Mouse (Mus musculus) heart, embryonic 10.5 days (tissue): Measurements from ENCODE around the gene Tmcc1. TPM values are rescaled to one million over a fixed set of nuclear protein-coding genes. Genes with fewer than 3 reads are reported as not detected.
"Not testable (repeated sequence)": the region's sequence is repeated elsewhere in the genome, so short reads cannot be mapped to it uniquely, and the experiment has no call there.

Source experiments
- DNase-seq: peaks from one replicate; pipeline ENCODE4 v3.0.0-alpha.2; 2017; ENCODE audit warnings: low spot score
- H3K27ac ChIP-seq: fragments of 300-500 bp; sonication (generic); 2 replicates; pipeline ENCODE4 v1.5.1; 2016; ENCODE audit warnings: mild to moderate bottlenecking
- H3K27me3 ChIP-seq: fragments of 300-500 bp; sonication (generic); 2 replicates; pipeline ENCODE4 v1.6.1; 2016; ENCODE audit warnings: mild to moderate bottlenecking; ENCODE audit not compliant: poor library complexity, insufficient read depth, severe bottlenecking
- H3K36me3 ChIP-seq: fragments of 300-500 bp; sonication (generic); 2 replicates; pipeline ENCODE4 v1.6.1; 2016; ENCODE audit warnings: mild to moderate bottlenecking, moderate library complexity
- H3K4me1 ChIP-seq: fragments of 300-500 bp; sonication (generic); 2 replicates; pipeline ENCODE4 v1.6.1; 2016; ENCODE audit warnings: mild to moderate bottlenecking
- H3K4me3 ChIP-seq: fragments of 300-500 bp; sonication (generic); 2 replicates; pipeline ENCODE4 v1.5.1; 2016; ENCODE audit warnings: mild to moderate bottlenecking, moderate library complexity
- H3K9me3 ChIP-seq: fragments of 300-500 bp; sonication (generic); 2 replicates; pipeline ENCODE4 v1.6.1; 2016; ENCODE audit warnings: mild to moderate bottlenecking, moderate library complexity
- WGBS: fragments of 180-500 bp; shearing (Covaris S2); methylation state at CpG from one replicate; pipeline ENCODE4 v1.1.7; 2016; 5-methylcytosine and 5-hydroxymethylcytosine counted together
- polyA plus RNA-seq: library from polyadenylated mRNA; unstranded; fragments of >200 nt; fragmentation: Nextera tagmentation; extraction: Ambion mirVana; gene quantifications from 2 replicates; pipeline ENCODE4 v1.2.1, GENCODE M21; 2016

Tmcc1 gene
- polyA plus RNA-seq, 1 experiment from 2014 or later: 11.9 TPM

DNA sequence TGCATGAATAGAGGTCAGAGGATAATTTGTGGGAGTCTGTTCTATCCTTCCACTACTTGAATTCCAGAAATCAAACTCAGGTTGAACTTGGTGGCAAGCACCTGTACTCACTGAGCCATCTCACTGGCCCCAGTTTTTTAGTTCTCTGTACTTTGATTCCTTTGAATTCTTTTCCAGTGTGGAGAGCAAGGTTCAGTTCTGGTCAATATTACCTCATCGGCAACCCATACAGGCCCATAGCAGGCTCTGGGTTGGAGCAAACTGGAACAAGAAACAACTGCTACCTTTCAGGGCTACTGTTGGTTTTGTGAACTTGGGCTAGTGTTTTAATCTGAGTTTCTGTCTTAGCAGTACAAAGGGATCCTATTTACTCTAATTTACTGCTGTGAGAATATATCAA, 107.2 kb downstream of the Tmcc1 start:
- Histone ChIP-seq H3K4me1 (peaks cover 15% of the 10 kb centered on the region), H3K36me3 (no peaks in the 10 kb centered on the region), H3K27me3 (no peaks in the 10 kb centered on the region), H3K27ac (no peak overlapping the region), H3K4me3 (no peak overlapping the region), H3K9me3 (no peaks in the 10 kb centered on the region)
- WGBS: 98% methylated on average over 1 of the region's 1 CpGs
- no peak for DNase-seq

DNA sequence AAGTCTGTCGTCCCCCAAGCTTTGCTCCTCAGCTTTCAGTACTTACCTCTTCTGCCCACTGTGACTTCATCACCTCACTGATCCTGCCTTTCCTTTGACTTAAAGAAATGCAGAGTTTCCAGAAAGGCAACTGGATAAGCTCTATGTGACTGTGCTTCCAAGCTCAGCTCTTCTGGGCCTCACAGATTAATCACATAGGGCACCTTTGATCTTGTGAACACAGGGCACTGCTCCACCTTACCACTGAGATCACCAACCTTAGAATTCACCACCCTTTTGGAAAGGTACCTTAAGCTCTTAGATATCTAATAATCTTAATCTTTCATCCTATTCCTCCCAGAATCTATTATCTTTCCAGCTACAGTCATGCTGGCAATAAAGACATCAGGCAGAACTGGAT, 111.0 kb downstream of the Tmcc1 start:
- H3K9me3 ChIP-seq: no peaks in the 10 kb centered on the region
- no peak overlapping the region for H3K4me3 ChIP-seq
- no peak overlapping the region for H3K27ac ChIP-seq
- no peaks in the 10 kb centered on the region for H3K27me3 ChIP-seq
- no peaks in the 10 kb centered on the region for H3K36me3 ChIP-seq
- WGBS: 47% methylated on average over 1 of the region's 1 CpGs
- DNase-seq: no peak
- H3K4me1 ChIP-seq: peaks cover 29% of the 10 kb centered on the region

- peaks cover 29% of the 10 kb centered on the region for H3K4me1 ChIP-seq
- no peaks in the 10 kb centered on the region for H3K36me3 ChIP-seq
- DNase-seq: no peak
- no peak overlapping the region for H3K4me3 ChIP-seq
- H3K9me3 ChIP-seq: no peaks in the 10 kb centered on the region
- no peaks in the 10 kb centered on the region for H3K27me3 ChIP-seq
- 57% methylated on average over 2 of the region's 2 CpGs for WGBS
- H3K27ac ChIP-seq: no peak overlapping the region
Measured at GRCm38 (mm10) chr6:116081375-116081774, 111.9 kb downstream of the Tmcc1 start.

- H3K27me3 ChIP-seq: no peaks in the 10 kb centered on the region
- peaks cover 29% of the 10 kb centered on the region for H3K4me1 ChIP-seq
- H3K27ac ChIP-seq: no peak overlapping the region
- no peaks in the 10 kb centered on the region for H3K9me3 ChIP-seq
- no peaks in the 10 kb centered on the region for H3K36me3 ChIP-seq
- no peak for DNase-seq
- 80% methylated on average over 5 of the region's 5 CpGs for WGBS
- no peak overlapping the region for H3K4me3 ChIP-seq
Measured at GRCm38 (mm10) chr6:116080756-116081155, 112.5 kb downstream of the Tmcc1 start.

DNA sequence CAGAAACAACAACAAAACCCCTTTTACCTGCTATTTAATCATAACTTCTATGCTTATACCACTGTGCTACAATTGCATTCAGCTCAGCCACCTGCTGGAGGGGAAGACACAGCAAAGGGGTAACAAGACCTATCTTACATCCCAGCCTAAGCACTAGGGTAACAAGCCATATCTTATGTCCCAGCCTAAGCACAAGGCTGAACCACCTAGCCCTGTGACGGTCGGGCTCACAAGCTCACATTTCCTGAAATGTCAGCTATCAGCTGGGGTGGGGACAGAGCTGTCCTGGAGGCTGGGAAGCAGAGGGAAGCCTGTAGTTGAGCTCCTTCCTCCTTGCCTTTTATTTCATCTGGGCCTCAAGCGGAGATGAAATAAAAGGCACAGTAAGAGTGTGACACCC, 115.7 kb downstream of the Tmcc1 start:
- no peaks in the 10 kb centered on the region for H3K9me3 ChIP-seq
- DNase-seq: no peak
- 36% methylated on average over 3 of the region's 3 CpGs for WGBS
- no peak overlapping the region for H3K4me3 ChIP-seq
- no peaks in the 10 kb centered on the region for H3K36me3 ChIP-seq
- H3K27me3 ChIP-seq: no peaks in the 10 kb centered on the region
- H3K4me1 ChIP-seq: peaks cover 40% of the 10 kb centered on the region
- no peak overlapping the region for H3K27ac ChIP-seq

GRCm38 (mm10) chr6:116074892-116075291, 118.4 kb downstream of the Tmcc1 start:
- Histone ChIP-seq H3K9me3 (no peaks in the 10 kb centered on the region), H3K27me3 (no peaks in the 10 kb centered on the region), H3K27ac (peak overlapping the region; percentile 39; the same call in 1 of the 2 replicates), H3K36me3 (no peaks in the 10 kb centered on the region), H3K4me1 (peaks cover 42% of the 10 kb centered on the region), H3K4me3 (no peak overlapping the region)
- DNase-seq: no peak

DNA sequence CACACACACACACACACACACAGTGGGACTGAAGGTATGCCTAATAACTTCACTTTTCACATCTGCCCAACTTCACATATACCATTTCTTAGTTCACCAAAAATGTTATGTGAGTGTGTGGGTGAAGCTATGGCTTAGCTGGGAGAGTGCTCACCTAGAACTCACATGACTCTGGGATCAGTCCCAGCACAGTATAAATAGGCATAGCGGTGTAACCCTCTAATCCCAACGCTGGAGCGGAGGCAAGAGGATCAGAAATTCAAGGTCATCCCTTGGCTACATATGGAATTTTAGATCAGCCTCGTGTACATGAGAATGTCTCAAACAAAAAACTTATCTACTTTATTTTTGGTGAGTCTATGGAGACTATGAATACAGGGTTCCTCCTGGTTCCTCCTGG, 119.7 kb downstream of the Tmcc1 start:
- Histone ChIP-seq H3K4me3 (no peak overlapping the region), H3K9me3 (no peaks in the 10 kb centered on the region), H3K36me3 (no peaks in the 10 kb centered on the region), H3K27ac (peak overlapping the region; percentile 79; the same call in 1 of the 2 replicates), H3K27me3 (no peaks in the 10 kb centered on the region), H3K4me1 (peaks cover 40% of the 10 kb centered on the region)
- 73% methylated on average over 4 of the region's 4 CpGs for WGBS
- no peak for DNase-seq

DNA sequence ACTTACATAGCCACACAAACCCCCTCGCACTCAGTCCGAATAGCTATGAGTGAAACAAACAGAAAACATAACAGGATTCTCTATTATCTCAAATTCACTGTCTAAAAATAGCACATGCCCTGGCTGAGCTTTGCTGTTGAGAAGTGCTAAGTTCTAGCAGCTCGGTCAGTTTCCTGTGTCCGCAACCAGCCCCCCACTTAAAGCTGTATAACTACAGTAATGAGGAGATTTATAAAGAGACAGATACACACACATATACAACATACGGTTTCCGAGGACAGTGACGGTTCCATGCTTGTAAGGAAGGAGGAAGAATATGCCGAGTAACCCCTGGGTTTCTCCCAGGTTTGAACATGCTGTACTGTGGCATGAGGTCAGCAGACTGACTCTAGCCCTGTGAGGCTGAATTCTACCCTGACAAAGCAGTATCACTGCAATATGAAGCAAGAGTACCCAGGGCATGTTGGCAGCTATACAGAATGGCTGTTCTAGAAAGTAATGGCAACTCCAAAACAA, 120.5 kb downstream of the Tmcc1 start:
- H3K27ac ChIP-seq: peak overlapping the region; percentile 79
- no peaks in the 10 kb centered on the region for H3K27me3 ChIP-seq
- no peaks in the 10 kb centered on the region for H3K9me3 ChIP-seq
- peak overlapping the region; percentile 36 for H3K4me3 ChIP-seq
- peaks cover 32% of the 10 kb centered on the region for H3K4me1 ChIP-seq
- H3K36me3 ChIP-seq: no peaks in the 10 kb centered on the region
- WGBS: 45% methylated on average over 8 of the region's 8 CpGs
- DNase-seq: peak; percentile 78

DNA sequence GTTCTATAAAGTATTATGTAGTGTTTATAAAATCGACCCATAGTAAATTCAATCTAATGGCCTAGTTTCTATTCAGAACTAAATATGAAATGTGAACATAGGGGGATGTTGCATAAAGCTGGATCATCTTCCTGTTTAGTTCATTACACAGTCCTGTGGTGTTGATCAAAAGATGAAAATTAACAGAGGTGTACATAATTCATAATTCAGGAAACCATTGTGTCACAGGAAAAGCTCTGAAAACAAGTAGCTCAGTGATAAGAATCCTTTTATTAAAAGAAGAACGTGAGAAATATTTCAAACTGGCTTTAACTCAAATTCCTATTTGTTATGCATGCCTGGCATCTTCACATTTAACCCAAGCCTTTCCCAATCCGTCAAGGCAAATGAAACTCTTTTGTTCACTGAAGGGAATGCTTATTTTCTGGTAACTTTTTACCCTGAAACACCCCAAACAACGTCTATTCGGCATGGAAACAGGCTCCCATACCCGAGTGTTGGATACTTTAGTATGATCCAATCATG, 121.0 kb downstream of the Tmcc1 start:
- H3K4me3 ChIP-seq: peak overlapping the region; percentile 36
- DNase-seq: no peak
- H3K4me1 ChIP-seq: peaks cover 28% of the 10 kb centered on the region
- 53% methylated on average over 6 of the region's 6 CpGs for WGBS
- no peaks in the 10 kb centered on the region for H3K36me3 ChIP-seq
- H3K9me3 ChIP-seq: no peaks in the 10 kb centered on the region
- no peaks in the 10 kb centered on the region for H3K27me3 ChIP-seq
- H3K27ac ChIP-seq: peak overlapping the region; percentile 79

DNA sequence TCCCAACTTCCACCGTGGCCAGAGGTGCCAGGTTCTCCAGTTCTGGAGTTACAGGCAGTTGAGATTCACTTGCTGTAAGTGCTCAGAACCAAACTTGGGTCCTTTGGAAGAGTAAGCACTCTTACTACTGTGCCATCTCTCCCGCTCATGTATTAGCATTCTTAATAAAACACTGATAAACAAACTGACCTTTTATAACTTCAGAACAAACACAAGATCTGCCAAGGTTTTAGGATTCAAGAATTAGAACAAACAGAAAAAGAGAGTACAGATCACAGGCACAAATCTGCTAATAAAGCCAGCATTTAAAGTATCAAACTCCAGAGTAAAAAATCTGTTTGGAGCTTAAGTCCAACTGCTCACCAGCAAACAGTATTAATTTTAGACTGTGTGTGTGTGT, 121.5 kb downstream of the Tmcc1 start:
- peak overlapping the region; percentile 79 for H3K27ac ChIP-seq
- 91% methylated on average over 2 of the region's 2 CpGs for WGBS
- H3K9me3 ChIP-seq: no peaks in the 10 kb centered on the region
- no peak for DNase-seq
- H3K4me3 ChIP-seq: no peak overlapping the region
- peaks cover 28% of the 10 kb centered on the region for H3K4me1 ChIP-seq
- no peaks in the 10 kb centered on the region for H3K36me3 ChIP-seq
- H3K27me3 ChIP-seq: no peaks in the 10 kb centered on the region

DNA sequence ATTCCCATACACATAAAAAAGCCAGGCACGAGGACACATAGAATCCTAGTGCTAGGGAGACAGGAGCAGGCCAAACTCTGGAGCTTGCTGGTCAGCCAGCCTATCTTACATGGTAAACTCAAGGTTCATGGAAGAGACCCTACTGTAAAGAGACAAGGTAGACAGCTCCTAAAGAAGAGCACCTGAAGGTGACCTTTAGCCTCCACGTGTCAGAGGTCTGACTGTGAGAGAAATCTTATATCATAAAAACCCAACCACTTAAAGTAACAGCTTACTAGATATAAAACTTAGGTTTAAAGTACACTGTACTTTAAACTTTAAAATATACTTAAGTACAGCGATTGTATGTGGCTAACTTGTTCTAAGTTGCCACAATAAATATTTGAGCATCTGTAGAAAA, 122.7 kb downstream of the Tmcc1 start:
- WGBS: 78% methylated on average over 3 of the region's 3 CpGs

GRCm38 (mm10) chr6:116063516-116063915, 129.8 kb downstream of the Tmcc1 start:
- Histone ChIP-seq H3K36me3 (no peaks in the 10 kb centered on the region), H3K4me3 (no peak overlapping the region), H3K4me1 (0 out of 2 replicates have a peak, but pooled peaks cover 6% of the 10 kb centered on the region), H3K9me3 (no peaks in the 10 kb centered on the region), H3K27me3 (no peaks in the 10 kb centered on the region), H3K27ac (no peak overlapping the region)
- WGBS: 86% methylated on average over 1 of the region's 1 CpGs
- DNase-seq: no peak

More for the DNA sequence above, 122.7 kb downstream of the Tmcc1 start:
- no peaks in the 10 kb centered on the region for H3K36me3 ChIP-seq
- H3K9me3 ChIP-seq: no peaks in the 10 kb centered on the region
- no peak for DNase-seq
- no peak overlapping the region for H3K27ac ChIP-seq
- peaks cover 28% of the 10 kb centered on the region for H3K4me1 ChIP-seq
- no peaks in the 10 kb centered on the region for H3K27me3 ChIP-seq
- H3K4me3 ChIP-seq: no peak overlapping the region

- not testable (repeated sequence) for H3K27ac ChIP-seq, H3K9me3 ChIP-seq, H3K36me3 ChIP-seq, H3K4me3 ChIP-seq, DNase-seq, H3K27me3 ChIP-seq
- peaks cover 26% of the 10 kb centered on the region for H3K4me1 ChIP-seq
Measured at GRCm38 (mm10) chr6:116059542-116059941, 133.7 kb downstream of the Tmcc1 start.
